In the genomic region with DNA sequence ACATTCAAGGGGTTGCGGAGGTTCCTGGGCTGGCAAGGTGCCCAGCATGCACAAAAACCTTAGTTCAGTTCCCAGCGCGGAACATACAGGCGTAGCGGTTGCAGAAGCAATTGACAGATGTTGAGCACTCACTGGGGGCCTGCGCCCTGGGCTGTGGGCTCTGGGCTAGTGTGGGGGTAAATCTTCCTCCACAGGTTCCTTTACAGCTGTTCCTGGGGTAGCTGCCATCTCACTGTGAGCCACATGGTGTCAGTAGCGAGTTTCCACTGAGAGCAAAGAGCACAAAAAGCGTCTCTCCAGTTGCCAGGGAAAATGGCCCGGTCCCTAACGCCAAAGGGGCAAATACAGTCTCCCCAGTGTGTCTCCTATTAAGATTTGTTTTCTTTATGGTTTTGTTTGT, we compare ENCODE assay signal across 8 mouse cellular contexts. TPM values are rescaled to one million over a fixed set of nuclear protein-coding genes. Genes with fewer than 3 reads are reported as not detected.
A peak's percentile ranks its signal among the peaks of the same experiment; 100 is the strongest.
DNase-seq lines count a peak whose midpoint lies in the region.

No protein-coding gene starts in this region.

- DNase-seq in 416B (ENCODE audit: low read depth), result peak; percentile 86
- peak; percentile 85 to 96 for DNase-seq in adrenal gland, adult (ENCODE audit: inconsistent age in 2 of 2, low spot score in 1 of 2)
- DNase-seq in embryo, embryonic 11.5 days (ENCODE audit: low read depth, low spot score), result peak; percentile 78
- DNase-seq in heart, adult 8-10 months (ENCODE audit: low spot score), result peak; percentile 93
- peak; percentile 91 to 92 for DNase-seq in kidney, postnatal 36 days
- DNase-seq in lung, adult 18-20 months, result peak; percentile 84 to 87
- DNase-seq in ovary, postnatal 14 days (ENCODE audit: low spot score), result peak; percentile 81
- DNase-seq in thymus, postnatal 0 days (ENCODE audit: low spot score), result peak; percentile 60

RNA-seq across cellular contexts. Expression of gene Dusp3, which starts 0.8 kb away (rescaled TPM):
- total RNA-seq in heart, adult 8-10 months (2022), result 100 to 1,000 TPM; 107 to 186 (median 147) TPM
- 5.6 and 5.8 TPM in 2 replicates for polyA plus RNA-seq in thymus, postnatal 0 days (2015; fragmentation: Nextera tagmentation; extraction: Ambion mirVana)

RNA-seq across cellular contexts. Expression of gene Cfap97d1, which starts 1.9 kb away (rescaled TPM):
- total RNA-seq in heart, adult 8-10 months (2022), result not detected
- not detected in 2 replicates for polyA plus RNA-seq in thymus, postnatal 0 days (2015; fragmentation: Nextera tagmentation; extraction: Ambion mirVana)

RNA-seq across cellular contexts. Expression of gene Sost, which starts 19.2 kb away (rescaled TPM):
- total RNA-seq in heart, adult 8-10 months (2022), result 1 to 10 TPM in 3 of 4 experiments, under 1 TPM in 1; 0.65 to 1.9 (median 1.2) TPM
- 0.08 and 0.66 TPM in 2 replicates for polyA plus RNA-seq in thymus, postnatal 0 days (2015; fragmentation: Nextera tagmentation; extraction: Ambion mirVana)

RNA-seq across cellular contexts. Expression of gene Mpp3, which starts 42.3 kb away (rescaled TPM):
- 1 to 10 TPM in 3 of 4 experiments, under 1 TPM in 1; 0.92 to 2.6 (median 1.5) TPM for total RNA-seq in heart, adult 8-10 months (2022)
- 0.34 and 0.41 TPM in 2 replicates for polyA plus RNA-seq in thymus, postnatal 0 days (2015; fragmentation: Nextera tagmentation; extraction: Ambion mirVana)

RNA-seq across cellular contexts. Expression of gene Cd300lg, which starts 55.3 kb away (rescaled TPM):
- 10 to 100 TPM; 56.7 to 79.2 (median 64.0) TPM for total RNA-seq in heart, adult 8-10 months (2022)
- polyA plus RNA-seq in thymus, postnatal 0 days (2015; fragmentation: Nextera tagmentation; extraction: Ambion mirVana), result 7.4 and 8.0 TPM in 2 replicates

Comparison
In these comparisons a context has a peak if more than half of its experiments do, and no peak if none do; other contexts are left out.
1. Peak in every context shown above with its lines: DNase-seq.